In genomic region chr6:58879572-58879971, GRCm38 (mm10) we compare ENCODE assay signal across 11 mouse cellular contexts. TPM values are rescaled to one million over a fixed set of nuclear protein-coding genes. Genes with fewer than 3 reads are reported as not detected.
A peak's percentile ranks its signal among the peaks of the same experiment; 100 is the strongest.
DNase-seq lines count a peak whose midpoint lies in the region; ATAC-seq and TF ChIP-seq lines count a peak whose summit lies in the region.
"Had no signal": no experiment of that assay in that cellular context is flagged by ENCODE, and none has a peak within 500 bp of the region (broad histone marks: within the 10 kb centered on the region; RNA-seq: fewer than 3 reads in every experiment).

No protein-coding gene starts in this region.

- DNase-seq in kidney, adult 2 months: peak; percentile 59
- peak; percentile 66 for DNase-seq in brain, adult 2 months (ENCODE audit: low read depth, low spot score)
- peak; percentile 53 to 59 for DNase-seq in cerebellum, postnatal 25 days
- DNase-seq in kidney, postnatal 36 days: peak; percentile 30 to 49
- DNase-seq in ovary, adult 18-20 months (ENCODE audit: low spot score): no peak
- DNase-seq in urinary bladder, adult 18-20 months (ENCODE audit: low spot score in 2 of 2): no peak
- no peak for DNase-seq in c-Kit-positive CD71-positive TER-119-positive erythroid progenitor cells, embryonic 14.5 days (ENCODE audit: low spot score)
- DNase-seq: lung, embryonic 14.5 days had no signal

- H3K9me3 ChIP-seq in kidney, embryonic 14.5 days (ENCODE audit: control insufficient read depth, low read length): no peaks in the 10 kb centered on the region
- H3K9me3 ChIP-seq: neural tube, embryonic 12.5 days had no signal

- H3K4me3 ChIP-seq in kidney, adult 2 months (ENCODE audit: insufficient read depth, low read depth, low read length): no peak overlapping the region
- no peak overlapping the region for H3K4me3 ChIP-seq in kidney, embryonic 14.5 days (ENCODE audit: low read length)
- H3K4me3 ChIP-seq: neural tube, embryonic 12.5 days had no signal

- H3K36me3 ChIP-seq in kidney, adult 2 months (ENCODE audit: control insufficient read depth, insufficient read depth, low read length): peaks cover 6% of the 10 kb centered on the region
- H3K36me3 ChIP-seq in kidney, embryonic 14.5 days (ENCODE audit: control insufficient read depth, insufficient read depth, low read length): no peaks in the 10 kb centered on the region
- H3K36me3 ChIP-seq: neural tube, embryonic 12.5 days had no signal

- no peaks in the 10 kb centered on the region for H3K4me1 ChIP-seq in kidney, adult 2 months (ENCODE audit: control insufficient read depth, insufficient read depth, low read length)
- H3K4me1 ChIP-seq in kidney, embryonic 14.5 days (ENCODE audit: control insufficient read depth, insufficient read depth, low read length): no peaks in the 10 kb centered on the region
- H3K4me1 ChIP-seq: neural tube, embryonic 12.5 days had no signal

- no peak overlapping the region for H3K27ac ChIP-seq in kidney, adult 2 months (ENCODE audit: insufficient read depth, low read depth, low read length)
- H3K27ac ChIP-seq in kidney, embryonic 14.5 days (ENCODE audit: low read depth, low read length): no peak overlapping the region
- H3K27ac ChIP-seq: kidney, postnatal 0 days; neural tube, embryonic 12.5 days had no signal

- H3K27me3 ChIP-seq in kidney, adult 2 months (replicated peaks; ENCODE audit: control insufficient read depth, insufficient read depth, low read length): no peaks in the 10 kb centered on the region
- H3K27me3 ChIP-seq in kidney, embryonic 14.5 days (ENCODE audit: control insufficient read depth, insufficient read depth, low read length): no peaks in the 10 kb centered on the region
- H3K27me3 ChIP-seq: neural tube, embryonic 12.5 days had no signal

- no peak overlapping the region for H3K9ac ChIP-seq in kidney, embryonic 14.5 days (ENCODE audit: low read depth, low read length)
- H3K9ac ChIP-seq: lung, embryonic 14.5 days; neural tube, embryonic 12.5 days had no signal

- no peak for TF ChIP-seq CTCF in kidney, adult 2 months (conservative IDR thresholded peaks at IDR 0.05; ENCODE audit: insufficient read depth, insufficient read length, low read depth, low read length)

- no peak for ATAC-seq in kidney, embryonic 14.5 days (ENCODE audit: low FRiP score, low TSS enrichment)

- TF ChIP-seq POLR2A in kidney, adult 2 months (IDR thresholded peaks at IDR 0.05; ENCODE audit: low read depth, low read length): no peak

- 43% methylated on average over 4 of the region's 4 CpGs for WGBS in kidney, adult 2 months
- WGBS in kidney, embryonic 14.5 days: 78% methylated on average over 4 of the region's 4 CpGs

- H3K4me2 ChIP-seq in kidney, embryonic 14.5 days (replicated peaks; ENCODE audit: low read depth, low read length): no peak overlapping the region
- H3K4me2 ChIP-seq: lung, embryonic 14.5 days; neural tube, embryonic 12.5 days had no signal

RNA-seq across cellular contexts. Expression of gene Nap1l5, which starts 27.3 kb away (rescaled TPM):
- 6.0 and 7.1 TPM in 2 replicates for polyA plus RNA-seq in kidney, adult 2 months (2012; rRNA removed)
- 0.44 and 1.1 TPM in 2 replicates for polyA plus RNA-seq in kidney, embryonic 14.5 days (2014; fragmentation: Nextera tagmentation; extraction: Ambion mirVana)

RNA-seq across cellular contexts. Expression of gene Herc3, which starts 48.3 kb away (rescaled TPM):
- polyA plus RNA-seq in kidney, adult 2 months (2012; rRNA removed): 28.9 and 31.1 TPM in 2 replicates
- polyA plus RNA-seq in kidney, embryonic 14.5 days (2014; fragmentation: Nextera tagmentation; extraction: Ambion mirVana): 5.0 and 10.4 TPM in 2 replicates

Comparison
In these comparisons a context has a peak if more than half of its experiments do, and no peak if none do; other contexts are left out.
1. DNase-seq: peak in kidney, adult 2 months (single experiment), brain, adult 2 months (single experiment), cerebellum, postnatal 25 days (2 of 2) and kidney, postnatal 36 days (2 of 2); none in ovary, adult 18-20 months (single experiment), urinary bladder, adult 18-20 months (0 of 2) and c-Kit-positive CD71-positive TER-119-positive erythroid progenitor cells, embryonic 14.5 days (single experiment).